Mouse (Mus musculus): ENCODE results near the gene Ada. TPM values are rescaled to one million over a fixed set of nuclear protein-coding genes. Genes with fewer than 3 reads are reported as not detected.

The Ada gene
- 0.48 and 0.70 TPM in 2 replicates for polyA plus RNA-seq (2021; fragmentation: Nextera tagmentation)
- long read RNA-seq, experiment 1: 0 reads
- long read RNA-seq, experiment 2, partial matches to known transcripts: 0 of 6 reads
- long read RNA-seq, experiment 2, other reads (novel, unspliced or antisense): 3 of 6 reads

DNA sequence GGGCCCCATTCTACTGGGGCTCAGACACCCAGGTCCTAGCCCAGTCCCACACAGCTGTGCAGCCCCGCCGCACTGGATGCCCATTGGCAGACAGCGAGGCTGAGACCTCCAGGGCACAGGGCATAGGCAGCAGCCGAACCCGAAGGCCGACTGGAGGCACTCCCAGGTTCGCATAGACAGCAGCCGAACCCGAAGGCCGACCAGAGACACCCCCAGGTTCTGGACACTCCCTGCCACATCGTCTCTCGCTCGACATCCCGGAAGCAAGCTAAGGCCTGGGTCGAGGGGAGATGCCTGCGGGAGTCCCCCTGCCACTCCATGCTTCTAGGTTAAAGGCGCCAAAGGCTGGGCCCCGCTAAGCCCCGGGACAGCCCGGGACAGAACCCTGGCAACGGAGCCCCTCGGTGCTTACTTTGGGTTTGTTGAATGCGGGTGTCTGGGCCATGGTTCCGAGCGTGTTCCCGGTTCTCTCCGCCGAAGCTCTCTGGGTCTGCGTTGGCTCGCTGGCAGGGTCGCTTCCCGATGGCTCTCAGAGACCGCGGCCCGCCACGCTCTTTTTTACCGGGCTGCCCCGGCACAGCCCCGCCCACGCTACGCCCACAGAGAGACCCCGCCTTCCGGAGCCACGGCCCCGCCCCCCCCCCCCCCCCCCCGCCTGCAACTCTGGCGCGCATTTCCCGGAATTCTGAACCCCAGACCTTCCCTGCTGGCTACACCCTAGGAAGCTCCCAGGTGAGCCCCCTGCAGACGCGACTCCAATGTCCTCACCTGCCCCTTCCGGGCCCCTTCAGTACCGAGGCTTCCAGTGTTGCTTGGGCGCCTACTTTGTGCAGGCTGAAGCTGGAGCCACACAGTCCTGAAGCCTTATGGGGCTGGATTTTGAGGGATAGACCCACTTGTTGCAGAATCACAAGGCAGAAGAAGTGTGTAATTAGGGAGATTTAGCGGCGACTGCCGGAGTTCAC lies at the start of gene Ada:
Ada (minus strand) TSS at position 593 of the 965 bp plus-strand sequence.

Other genes starting within 250 kb of the Ada start
- not detected in 2 replicates for gene Hnf4a, start 243.4 kb downstream of the Ada start, polyA plus RNA-seq (2021; fragmentation: Nextera tagmentation)
- 28.7 and 32.1 TPM in 2 replicates for gene Ttpal, start 147.9 kb downstream of the Ada start, polyA plus RNA-seq (2021; fragmentation: Nextera tagmentation)
- gene Serinc3, start 105.1 kb downstream of the Ada start, polyA plus RNA-seq (2021; fragmentation: Nextera tagmentation): 21.2 and 28.1 TPM in 2 replicates
- 244 and 276 TPM in 2 replicates for gene Pkig, start 91.9 kb downstream of the Ada start, polyA plus RNA-seq (2021; fragmentation: Nextera tagmentation)
- 0.10 and 0.26 TPM in 2 replicates for gene Ccn5, start 70.6 kb upstream of the Ada start, polyA plus RNA-seq (2021; fragmentation: Nextera tagmentation)
- gene Kcnk15, start 103.4 kb upstream of the Ada start, polyA plus RNA-seq (2021; fragmentation: Nextera tagmentation): not detected in 2 replicates
- gene Rims4, start 168.4 kb upstream of the Ada start, polyA plus RNA-seq (2021; fragmentation: Nextera tagmentation): 3.2 and 3.4 TPM in 2 replicates
- 602 and 694 TPM in 2 replicates for gene Ywhab, start 244.7 kb upstream of the Ada start, polyA plus RNA-seq (2021; fragmentation: Nextera tagmentation)